Mouse (Mus musculus) neural tube, embryonic 11.5 days (tissue): ENCODE results near the gene Cacna1e. TPM values are rescaled to one million over a fixed set of nuclear protein-coding genes. Genes with fewer than 3 reads are reported as not detected.

Source experiments
- ATAC-seq: fragments of 200-750 bp; cut with Nextera tagmentation; 2 replicates; pipeline ENCODE4 v1.8.0; 2017; ENCODE audit warnings: moderate number of reproducible peaks, mild to moderate bottlenecking, moderate TSS enrichment, moderate library complexity; ENCODE audit not compliant: insufficient read depth, low FRiP score, low TSS enrichment
- DNase-seq: peaks from one replicate; pipeline ENCODE4 v3.0.0-alpha.2; 2015; ENCODE audit warnings: low spot score
- H3K27ac ChIP-seq: fragments of 300-500 bp; sonication (generic); 2 replicates; pipeline ENCODE4 v1.5.1; 2014; ENCODE audit warnings: low read depth, mild to moderate bottlenecking, low read length
- H3K27me3 ChIP-seq: fragments of 300-500 bp; sonication (generic); 2 replicates; pipeline ENCODE4 v1.6.1; 2014; ENCODE audit warnings: mild to moderate bottlenecking, low read length, mixed read lengths; ENCODE audit not compliant: control insufficient read depth, insufficient read depth
- H3K36me3 ChIP-seq: fragments of 300-500 bp; sonication (generic); 2 replicates; pipeline ENCODE4 v1.6.1; 2014; ENCODE audit warnings: mild to moderate bottlenecking, low read length, moderate library complexity, mixed read lengths; ENCODE audit not compliant: control insufficient read depth, insufficient read depth
- H3K4me1 ChIP-seq: fragments of 300-500 bp; sonication (generic); 2 replicates; pipeline ENCODE4 v1.6.1; 2014; ENCODE audit warnings: low read length, mixed read lengths; ENCODE audit not compliant: control insufficient read depth, insufficient read depth
- H3K4me2 ChIP-seq: fragments of 300-500 bp; sonication (generic); 2 replicates; pipeline ENCODE4 v1.6.1; 2014; ENCODE audit warnings: low read depth, mild to moderate bottlenecking, moderate library complexity
- H3K4me3 ChIP-seq: fragments of 300-500 bp; sonication (generic); 2 replicates; pipeline ENCODE4 v1.5.1; 2014; ENCODE audit warnings: low read depth, low read length
- H3K9ac ChIP-seq: fragments of 300-500 bp; sonication (generic); 2 replicates; pipeline ENCODE4 v1.6.1; 2014; ENCODE audit warnings: mild to moderate bottlenecking, low read length
- H3K9me3 ChIP-seq: fragments of 300-500 bp; sonication (generic); 2 replicates; pipeline ENCODE4 v1.6.1; 2016; ENCODE audit warnings: low read length; ENCODE audit not compliant: control insufficient read depth
- WGBS: fragments of 180-500 bp; shearing (Covaris S2); extraction: QIAGEN DNeasy Blood & Tissue Kit; methylation state at CpG from one replicate; pipeline ENCODE4 v1.1.7; 2014; 5-methylcytosine and 5-hydroxymethylcytosine counted together
- polyA plus RNA-seq: library from polyadenylated mRNA; unstranded; fragments of >200 nt; fragmentation: Nextera tagmentation; extraction: Ambion mirVana; gene quantifications from 2 replicates; pipeline ENCODE4 v1.2.1, GENCODE M21; 2014

The Cacna1e gene
- polyA plus RNA-seq, 1 experiment from 2014 or later = 2.8 TPM

DNA sequence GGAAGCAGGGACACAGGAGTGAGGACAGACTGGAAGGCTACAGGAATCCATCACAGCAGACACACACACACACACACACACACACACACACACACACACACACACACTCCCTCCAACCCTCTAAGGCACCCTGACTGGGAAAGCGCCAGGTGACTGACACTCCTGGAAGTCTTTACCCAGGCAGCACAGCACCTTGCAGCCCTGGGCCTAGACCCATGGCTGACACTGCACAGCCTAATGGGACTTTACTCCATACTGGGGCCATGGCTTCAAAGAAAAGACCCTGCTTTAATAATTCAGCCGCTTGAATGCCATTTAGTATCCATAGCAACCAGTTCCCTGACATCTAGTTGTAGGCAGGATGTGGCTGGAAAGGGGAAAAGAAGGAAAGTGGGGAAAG, 2.3 kb upstream of the Cacna1e start:
- H3K9me3 ChIP-seq = no peaks in the 10 kb centered on the region
- no peak overlapping the region for H3K9ac ChIP-seq
- H3K4me2 ChIP-seq = no peak overlapping the region
- no peak overlapping the region for H3K4me3 ChIP-seq
- H3K27ac ChIP-seq = no peak overlapping the region
- ATAC-seq (peak; percentile 64), DNase-seq (peak; percentile 18)
- H3K27me3 ChIP-seq = peaks cover 9% of the 10 kb centered on the region
- peaks cover 5% of the 10 kb centered on the region; the same call in 1 of the 2 replicates for H3K4me1 ChIP-seq
- H3K36me3 ChIP-seq = no peaks in the 10 kb centered on the region
- WGBS = 51% methylated on average over 2 of the region's 2 CpGs

DNA sequence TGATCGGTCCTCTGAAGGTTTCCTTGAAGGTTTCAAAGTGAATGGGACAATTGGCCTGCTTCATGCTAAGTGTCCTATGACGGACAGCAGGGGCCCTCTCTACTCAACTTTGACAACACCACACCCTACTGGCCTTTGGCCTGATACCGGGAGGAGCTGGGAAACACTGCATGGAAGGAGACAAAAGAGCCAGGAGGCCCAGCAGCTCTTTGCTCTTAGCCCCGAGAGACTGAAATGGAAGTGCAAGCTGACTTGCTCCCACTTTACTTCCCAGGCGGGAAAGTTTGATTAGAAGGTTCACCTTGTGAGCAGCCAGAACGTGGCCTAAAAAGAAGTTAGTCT, 877 bp upstream of the Cacna1e start:
- peaks cover 9% of the 10 kb centered on the region for H3K27me3 ChIP-seq
- whole genome bisulfite sequencing = 27% methylated on average over 6 of the region's 6 CpGs
- H3K27ac ChIP-seq = no peak overlapping the region
- H3K36me3 ChIP-seq = no peaks in the 10 kb centered on the region
- H3K9ac ChIP-seq = no peak overlapping the region
- H3K9me3 ChIP-seq = no peaks in the 10 kb centered on the region
- peaks cover 5% of the 10 kb centered on the region; the same call in 1 of the 2 replicates for H3K4me1 ChIP-seq
- no peak overlapping the region for H3K4me2 ChIP-seq
- ATAC-seq (no peak), DNase-seq (no peak)
- no peak overlapping the region for H3K4me3 ChIP-seq

DNA sequence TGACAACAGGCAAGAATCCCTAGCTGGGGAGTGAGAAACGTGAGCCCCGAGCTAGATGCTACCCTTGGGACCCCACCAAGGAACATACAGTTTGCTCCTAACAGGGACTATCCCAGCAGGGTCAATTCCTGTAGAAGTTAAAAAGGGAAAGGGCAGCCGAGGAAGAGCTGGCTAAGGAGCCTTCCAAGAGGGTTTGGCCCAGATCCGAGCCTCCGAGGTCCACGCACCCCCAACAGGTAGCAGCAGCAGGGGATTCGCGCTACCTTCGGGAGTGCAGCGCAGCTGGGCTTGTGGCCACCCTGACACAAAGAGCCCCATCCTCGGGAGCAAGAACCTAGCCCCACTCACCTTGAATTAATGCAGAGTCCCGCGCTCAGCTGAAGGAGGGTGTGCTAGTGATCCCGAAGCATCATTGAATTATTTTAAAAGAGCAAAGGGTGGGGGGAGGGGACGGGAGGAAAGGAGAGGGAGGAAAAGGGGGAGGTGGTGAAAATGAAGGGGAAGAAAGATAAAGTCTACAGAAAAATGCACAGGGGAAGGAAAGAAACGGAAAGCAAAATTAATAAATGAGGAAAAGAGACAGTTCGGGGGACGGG, 607 bp downstream of the Cacna1e start:
- peak overlapping the region; percentile 73 for H3K4me2 ChIP-seq
- H3K4me3 ChIP-seq = peak overlapping the region; percentile 37
- peaks cover 5% of the 10 kb centered on the region; the same call in 1 of the 2 replicates for H3K4me1 ChIP-seq
- H3K36me3 ChIP-seq = no peaks in the 10 kb centered on the region
- WGBS = 4% methylated on average over 18 of the region's 18 CpGs
- ATAC-seq (no peak), DNase-seq (peak; percentile 16)
- no peaks in the 10 kb centered on the region for H3K9me3 ChIP-seq
- H3K9ac ChIP-seq = peak overlapping the region; percentile 2; the same call in 1 of the 2 replicates
- H3K27ac ChIP-seq = no peak overlapping the region
- H3K27me3 ChIP-seq = peaks cover 9% of the 10 kb centered on the region

DNA sequence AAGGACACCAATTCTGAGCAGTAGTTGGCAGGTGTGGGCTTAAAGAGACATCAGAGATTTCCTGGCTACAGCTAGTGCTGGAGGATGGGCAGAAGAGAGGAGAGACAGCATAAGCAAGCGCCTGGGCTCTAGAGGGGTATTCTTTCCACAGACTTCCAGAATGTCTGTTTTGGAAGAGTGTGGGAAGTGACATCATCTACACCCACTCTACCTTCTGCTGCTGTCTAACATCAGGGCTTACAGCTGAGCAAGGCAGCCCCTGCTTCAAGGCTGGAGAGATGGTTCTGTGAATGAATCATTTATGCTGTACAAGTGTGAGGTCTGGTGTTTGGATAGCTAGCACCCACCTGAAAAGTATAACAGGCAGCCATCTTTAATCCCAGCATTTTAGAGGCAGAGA, 18.3 kb downstream of the Cacna1e start:
- 94% methylated on average over 1 of the region's 1 CpGs for WGBS
- no peak for DNase-seq
- no peak overlapping the region for H3K27ac ChIP-seq
- H3K4me2 ChIP-seq = no peak overlapping the region
- no peaks in the 10 kb centered on the region for H3K27me3 ChIP-seq
- no peaks in the 10 kb centered on the region for H3K9me3 ChIP-seq
- no peak overlapping the region for H3K4me3 ChIP-seq
- no peaks in the 10 kb centered on the region for H3K36me3 ChIP-seq
- ATAC-seq = no peak
- H3K9ac ChIP-seq = no peak overlapping the region
- H3K4me1 ChIP-seq = no peaks in the 10 kb centered on the region

DNA sequence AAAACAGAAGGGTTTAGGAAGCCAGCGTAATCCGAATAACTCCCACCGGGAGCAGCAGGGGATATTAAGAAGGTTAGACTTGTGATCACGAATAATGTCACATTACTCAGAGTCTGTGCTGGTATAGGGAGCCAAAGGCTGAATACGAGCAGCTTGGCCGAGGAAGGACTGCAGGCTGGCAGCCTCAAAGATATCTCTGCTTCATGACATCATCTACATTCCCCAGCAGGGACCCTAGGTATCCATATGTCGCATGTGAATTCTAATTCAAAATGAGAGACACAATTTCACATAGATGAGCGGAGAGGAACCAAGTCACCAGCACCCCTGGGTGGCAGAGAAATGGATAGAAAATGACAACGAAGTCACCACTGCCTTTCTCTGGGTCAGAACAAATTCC, 22.9 kb downstream of the Cacna1e start:
- Histone ChIP-seq H3K4me3 (no peak overlapping the region), H3K9me3 (no peaks in the 10 kb centered on the region), H3K4me2 (no peak overlapping the region), H3K27ac (no peak overlapping the region), H3K9ac (no peak overlapping the region), H3K27me3 (no peaks in the 10 kb centered on the region), H3K4me1 (no peaks in the 10 kb centered on the region), H3K36me3 (no peaks in the 10 kb centered on the region)
- 84% methylated on average over 9 of the region's 9 CpGs for WGBS
- no peak for DNase-seq
- no peak for ATAC-seq

DNA sequence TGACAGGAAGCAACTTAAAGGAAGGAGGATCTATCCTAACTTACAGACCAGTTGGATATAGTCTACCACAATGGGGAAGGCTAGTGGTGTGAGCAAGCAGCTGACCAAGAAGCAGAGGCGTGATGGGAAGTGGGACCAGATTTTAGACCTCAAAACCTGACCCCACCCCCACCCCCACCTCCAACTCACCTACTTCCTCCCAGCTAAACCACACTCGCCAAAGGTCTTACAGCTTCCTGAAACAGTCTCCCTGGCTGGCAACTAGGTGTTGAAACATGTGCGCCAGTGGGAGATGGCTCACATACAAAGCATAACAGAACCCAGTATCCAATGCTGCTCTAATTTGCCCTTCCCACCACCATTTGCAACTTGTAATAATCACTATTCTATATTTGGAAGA, 29.7 kb downstream of the Cacna1e start:
- WGBS = 82% methylated on average over 3 of the region's 3 CpGs
- DNase-seq (no peak), ATAC-seq (no peak)
- no peak overlapping the region for H3K4me2 ChIP-seq
- no peaks in the 10 kb centered on the region for H3K9me3 ChIP-seq
- no peaks in the 10 kb centered on the region for H3K36me3 ChIP-seq
- H3K27ac ChIP-seq = no peak overlapping the region
- H3K4me1 ChIP-seq = no peaks in the 10 kb centered on the region
- H3K9ac ChIP-seq = no peak overlapping the region
- H3K4me3 ChIP-seq = no peak overlapping the region
- no peaks in the 10 kb centered on the region for H3K27me3 ChIP-seq

DNA sequence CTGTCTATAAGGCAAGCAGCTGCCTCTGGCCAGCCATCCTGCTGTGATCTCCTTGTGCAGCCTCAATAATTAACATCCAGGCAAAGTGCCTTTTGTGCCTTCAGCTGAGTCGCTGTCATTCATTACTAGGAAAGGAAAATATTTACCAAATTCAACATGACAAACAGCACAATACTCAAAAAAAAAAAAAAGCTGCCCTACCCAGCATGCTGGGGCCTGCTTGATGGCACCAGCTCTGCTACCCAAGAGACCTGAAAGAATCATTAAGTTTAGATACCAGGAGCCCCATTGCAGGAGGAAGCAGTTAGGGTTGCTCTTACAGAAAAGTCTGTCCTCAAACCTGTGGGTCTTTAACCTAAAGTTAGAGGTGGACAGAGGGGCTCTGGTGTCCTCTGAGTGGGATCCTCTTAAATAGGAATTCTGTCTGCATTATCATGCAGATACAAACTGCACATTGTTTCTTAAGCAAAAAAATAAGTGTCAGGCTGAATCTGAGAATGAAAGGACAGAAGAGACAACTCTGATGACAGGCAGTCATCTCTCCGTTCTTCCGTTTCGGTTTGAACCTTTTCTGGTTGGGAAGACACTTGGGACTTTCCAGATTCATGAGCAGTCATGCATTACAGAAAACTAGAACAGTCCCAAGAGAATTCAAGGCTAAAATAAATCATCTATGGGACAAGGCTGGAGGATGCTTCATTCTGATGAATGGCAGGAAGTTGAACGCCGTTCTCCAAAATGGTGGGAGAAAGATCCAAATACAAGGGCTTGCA, 33.6 kb downstream of the Cacna1e start:
- H3K27me3 ChIP-seq = no peaks in the 10 kb centered on the region
- no peak for ATAC-seq
- no peak for DNase-seq
- H3K4me1 ChIP-seq = no peaks in the 10 kb centered on the region
- no peak overlapping the region for H3K4me3 ChIP-seq
- no peaks in the 10 kb centered on the region for H3K36me3 ChIP-seq
- H3K4me2 ChIP-seq = no peak overlapping the region
- H3K9me3 ChIP-seq = no peaks in the 10 kb centered on the region
- WGBS = 79% methylated on average over 6 of the region's 6 CpGs
- H3K9ac ChIP-seq = no peak overlapping the region
- no peak overlapping the region for H3K27ac ChIP-seq

DNA sequence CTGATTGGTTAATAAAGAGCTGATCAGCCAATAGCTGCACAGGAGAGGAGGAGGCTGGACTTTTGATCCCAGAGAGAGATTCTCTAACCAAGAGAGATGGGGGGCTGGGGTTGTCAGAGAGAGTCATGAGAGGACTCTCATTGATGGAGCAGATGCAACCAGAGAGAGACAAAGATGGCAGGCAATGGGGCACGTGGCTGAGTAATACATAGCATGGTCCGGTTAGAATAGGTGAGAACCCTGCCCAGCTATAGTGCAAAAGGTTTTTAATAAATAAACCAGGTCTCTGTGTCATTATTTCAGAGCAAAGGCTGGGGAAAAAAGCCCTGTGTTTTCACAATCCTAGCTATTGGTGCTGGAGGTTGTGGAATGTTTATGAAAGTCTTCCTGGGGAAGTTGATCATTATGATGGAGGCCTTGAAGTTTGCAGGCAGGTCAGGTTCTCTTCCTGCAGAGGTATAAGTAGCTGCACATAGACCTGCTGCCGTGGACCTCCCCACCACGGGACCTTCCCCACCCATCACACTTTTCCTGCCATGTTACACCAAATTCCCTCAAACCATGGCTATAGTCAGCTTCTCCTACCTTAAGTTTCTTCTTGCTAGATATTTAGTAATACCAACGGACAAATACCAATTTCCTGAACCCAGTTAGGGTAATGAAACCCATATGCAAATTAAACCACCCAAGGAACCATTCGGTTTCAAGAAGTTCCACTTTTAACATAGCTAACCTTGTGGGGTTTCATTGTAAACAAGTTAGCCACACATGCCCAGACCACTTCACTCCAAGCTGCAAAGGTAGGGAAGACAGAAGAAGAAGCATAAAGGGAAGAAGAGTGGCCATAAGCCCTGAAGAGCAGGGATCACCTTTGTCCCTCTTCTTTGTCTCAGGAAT, 35.4 kb downstream of the Cacna1e start:
- Histone ChIP-seq H3K9ac (no peak overlapping the region), H3K4me3 (no peak overlapping the region), H3K27me3 (no peaks in the 10 kb centered on the region), H3K4me1 (no peaks in the 10 kb centered on the region), H3K27ac (no peak overlapping the region), H3K36me3 (no peaks in the 10 kb centered on the region), H3K9me3 (no peaks in the 10 kb centered on the region), H3K4me2 (no peak overlapping the region)
- no peak for DNase-seq
- 85% methylated on average over 6 of the region's 6 CpGs for WGBS
- ATAC-seq = no peak
